Mouse (Mus musculus) gastrocnemius, adult 18-20 months (tissue): ENCODE measurements at regions not wholly inside any gene's neighbourhood (a gene's known extent, or its start where the extent isn't known, plus 50 kb on each side); places are given as distances from the start of the nearest gene placed in this dataset.

ENCODE experiments used
- DNase-seq: peaks from one replicate; pipeline ENCODE4 v3.0.0; 2021; ENCODE audit warnings: low spot score

DNA sequence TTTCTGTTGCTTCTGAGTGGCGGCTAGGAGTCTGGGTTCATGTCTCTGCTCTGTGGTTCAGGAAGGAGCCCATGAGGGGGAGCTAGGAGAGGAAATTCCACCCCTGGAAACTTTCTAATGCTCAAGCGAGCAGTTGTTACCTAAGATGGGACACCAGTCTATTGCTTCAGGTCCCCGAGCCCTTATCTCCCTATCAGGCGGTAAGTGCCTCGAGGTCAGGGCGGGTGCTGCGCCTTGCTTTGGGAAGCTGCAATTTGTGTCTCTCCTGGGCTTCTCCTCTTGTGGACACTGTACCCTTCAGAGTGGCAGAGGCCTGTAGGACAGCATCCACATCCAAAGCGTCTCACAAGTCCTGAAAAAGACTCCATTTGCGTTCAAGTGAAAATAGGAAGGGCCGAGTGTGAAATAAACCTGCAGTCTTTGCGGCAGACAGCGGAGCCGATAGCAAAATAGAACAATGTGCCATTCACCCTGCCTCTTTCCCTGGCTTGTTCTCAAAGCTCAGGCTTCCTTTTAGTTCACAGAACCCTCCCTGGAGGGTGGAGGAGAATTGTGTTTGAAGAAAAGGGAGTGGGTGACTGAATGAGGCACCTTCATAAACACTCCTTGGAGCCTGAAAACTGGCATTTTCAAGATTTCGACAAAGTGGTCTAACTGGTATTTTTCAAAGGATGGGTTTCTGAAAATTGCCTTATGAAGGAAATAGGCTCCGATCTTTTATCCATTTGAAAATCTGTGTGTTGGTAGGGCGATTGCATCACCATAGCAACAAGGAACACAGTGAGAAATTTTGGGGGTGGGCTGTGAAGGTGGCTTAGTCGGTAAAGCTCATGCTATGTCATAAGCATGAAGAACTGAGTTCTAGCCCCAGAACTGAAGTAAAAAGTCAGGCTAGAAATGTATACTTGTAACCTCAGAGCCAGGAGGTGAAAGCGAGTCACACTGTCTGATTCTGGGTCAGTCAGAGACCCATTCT, 87.2 kb upstream of the Cxcr4 start:
- no peak for DNase-seq

DNA sequence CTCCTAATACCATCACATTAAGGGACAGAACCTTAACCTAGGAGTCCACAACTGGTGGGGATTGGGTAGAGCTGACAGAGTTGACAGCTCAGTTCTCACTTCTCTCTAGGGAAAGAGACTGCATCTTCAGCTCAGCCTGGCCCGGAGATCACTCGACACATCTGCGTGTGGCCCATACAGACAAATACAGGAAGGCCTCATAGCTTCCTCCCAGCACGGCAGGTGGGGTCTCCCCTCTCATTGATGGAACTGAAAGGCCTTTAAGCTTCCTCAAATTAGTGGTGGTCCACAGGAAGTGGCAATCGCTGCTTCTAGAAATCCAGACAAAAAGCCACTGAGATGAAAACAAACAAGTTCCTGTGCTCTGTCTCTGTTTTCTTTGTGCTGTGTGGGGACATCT, 83.4 kb upstream of the Cxcr4 start:
- DNase-seq = no peak

DNA sequence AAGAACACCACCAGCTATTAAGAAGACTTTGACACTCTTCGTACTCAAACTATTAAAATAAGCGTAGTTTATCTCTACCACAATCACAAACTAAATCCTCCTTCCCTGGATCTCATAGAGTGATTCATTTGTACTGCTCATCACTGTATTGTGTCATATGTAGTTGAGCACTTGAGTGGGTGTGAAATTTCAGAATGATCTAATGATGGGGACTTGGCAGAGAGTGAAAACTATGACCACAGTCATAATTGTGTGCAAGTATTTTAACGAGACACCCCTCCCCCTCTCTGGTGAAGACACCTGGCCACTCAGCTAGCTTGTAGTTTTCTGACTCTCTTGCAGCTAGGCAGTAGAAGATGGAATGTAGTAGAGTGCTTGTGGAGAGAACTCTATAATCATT, 80.2 kb upstream of the Cxcr4 start:
- DNase-seq = no peak

DNA sequence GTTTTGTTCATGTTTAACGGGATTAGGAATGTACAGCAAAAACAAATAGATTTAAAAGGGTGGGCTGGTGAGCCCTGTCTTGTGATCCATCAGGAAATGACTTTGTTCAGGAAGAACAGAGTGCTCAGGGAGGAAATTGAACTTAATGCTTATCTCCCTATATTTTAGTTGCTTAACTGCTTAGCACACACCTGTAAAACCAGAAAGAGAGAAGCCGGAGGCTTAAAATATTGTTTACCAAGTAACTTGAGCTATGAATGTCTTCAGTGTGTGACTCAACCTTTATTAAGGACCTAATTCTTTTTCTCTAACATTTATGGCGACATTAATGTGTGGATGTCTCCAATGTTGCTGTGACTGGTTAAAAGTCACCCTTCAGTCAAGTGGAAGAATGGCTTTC, 79.4 kb upstream of the Cxcr4 start:
- DNase-seq = no peak

DNA sequence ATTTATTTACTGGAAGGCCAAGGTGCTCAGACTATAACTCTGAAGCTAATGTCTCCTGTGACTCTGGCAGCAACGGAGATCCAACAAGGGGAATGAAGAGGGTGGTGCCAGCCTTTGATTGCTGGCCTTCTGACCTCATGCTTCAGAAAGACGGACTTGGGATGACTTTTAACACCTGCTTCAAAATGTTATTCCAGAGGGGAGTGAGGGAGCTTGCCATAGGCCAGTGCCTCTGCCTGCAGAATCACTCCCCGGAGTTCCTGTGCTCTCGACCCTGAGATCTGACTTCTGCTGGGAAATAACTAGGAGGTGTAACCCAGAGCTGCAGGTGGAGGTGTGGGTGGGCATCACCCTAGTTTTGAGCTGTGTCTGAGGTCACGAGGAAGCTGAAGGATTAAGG, 78.9 kb upstream of the Cxcr4 start:
- DNase-seq = no peak

DNA sequence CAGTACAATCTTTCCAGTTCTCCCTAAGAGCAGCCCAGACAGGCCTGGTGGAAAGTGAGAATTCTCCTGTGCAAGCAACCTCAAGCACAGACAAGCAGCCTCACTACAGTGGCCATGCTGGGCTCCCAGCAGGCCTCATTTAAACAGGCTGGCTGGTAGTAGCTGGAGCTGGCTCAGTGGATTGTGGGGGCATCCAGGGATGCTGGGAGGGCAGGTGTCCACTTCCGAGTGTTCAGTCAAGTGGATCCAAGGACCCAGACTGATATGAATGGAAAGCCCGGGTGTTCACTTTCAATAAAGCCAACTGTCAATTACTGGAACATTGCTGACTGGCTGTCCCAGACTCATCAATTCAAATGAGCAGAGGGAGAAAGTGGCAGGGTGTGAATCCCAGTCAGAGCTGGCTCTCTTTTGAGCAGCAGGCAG, 77.2 kb upstream of the Cxcr4 start:
- no peak for DNase-seq

DNA sequence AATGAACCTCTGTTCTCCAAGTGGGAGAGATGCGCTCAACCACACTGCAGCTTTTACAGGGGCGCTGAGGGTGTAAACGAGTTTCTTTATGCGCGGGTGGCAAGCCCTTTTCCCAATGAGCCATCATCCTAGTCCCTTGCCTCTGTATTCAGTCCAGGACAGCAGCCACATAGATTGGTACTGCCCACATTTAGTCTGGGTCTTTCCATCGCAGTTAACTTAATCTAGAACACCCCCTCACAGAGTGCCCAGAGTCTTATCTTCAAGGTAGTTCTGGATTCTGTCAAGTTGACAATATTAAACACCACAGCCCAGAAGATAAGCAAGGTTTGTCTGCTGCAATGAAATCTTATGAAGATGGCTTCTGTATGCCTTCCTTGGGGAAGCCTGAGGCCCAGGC, 76.6 kb upstream of the Cxcr4 start:
- no peak for DNase-seq

DNA sequence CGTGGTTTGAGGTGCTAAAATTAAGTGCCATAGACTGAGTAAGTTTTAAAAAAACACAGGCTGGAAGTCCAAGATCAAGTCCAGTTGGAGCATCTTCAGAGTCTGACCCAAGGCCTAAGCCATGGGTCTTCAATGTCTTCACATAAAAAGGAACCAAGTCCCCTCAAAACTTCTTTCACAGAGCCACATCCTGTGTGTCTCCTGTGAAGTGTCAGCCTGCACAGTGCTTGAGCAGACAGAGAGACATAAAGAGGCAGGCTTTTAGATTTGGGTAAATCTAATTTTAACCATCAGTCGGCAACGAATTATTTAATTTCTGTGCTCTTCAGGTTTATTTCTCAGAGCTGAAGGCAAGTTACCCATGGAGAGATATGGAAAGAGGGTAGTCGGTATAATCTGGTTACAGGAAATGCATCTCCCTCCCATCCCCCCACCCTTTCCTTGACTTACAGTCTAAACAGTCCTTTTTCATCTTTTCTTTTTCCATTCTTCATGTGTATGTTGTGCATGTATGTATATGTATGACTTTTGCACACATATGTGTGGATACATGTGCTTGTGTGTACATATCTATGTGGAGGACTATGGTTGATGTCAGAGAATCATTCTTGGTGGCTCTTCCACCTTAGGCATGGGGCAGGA, 75.1 kb upstream of the Cxcr4 start:
- DNase-seq = no peak

DNA sequence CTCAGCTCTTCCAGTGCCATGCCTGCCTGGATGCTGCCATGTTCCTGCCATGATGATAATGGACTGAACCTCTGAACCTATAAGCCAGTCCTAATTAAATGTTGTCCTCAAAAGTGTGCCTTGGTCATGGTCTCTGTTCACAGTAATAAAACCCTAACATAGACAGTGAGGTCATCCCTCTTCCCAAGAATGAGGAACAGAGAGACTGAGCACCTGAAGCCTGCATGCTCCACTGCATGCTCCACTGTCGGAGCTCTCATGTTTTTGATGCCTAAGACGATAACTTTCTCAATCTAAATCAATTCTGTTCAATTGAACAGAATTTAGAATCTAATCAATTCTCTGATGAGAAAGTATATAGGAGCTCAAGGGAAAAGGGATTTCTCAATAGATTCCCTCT, 71.1 kb upstream of the Cxcr4 start:
- DNase-seq = no peak

DNA sequence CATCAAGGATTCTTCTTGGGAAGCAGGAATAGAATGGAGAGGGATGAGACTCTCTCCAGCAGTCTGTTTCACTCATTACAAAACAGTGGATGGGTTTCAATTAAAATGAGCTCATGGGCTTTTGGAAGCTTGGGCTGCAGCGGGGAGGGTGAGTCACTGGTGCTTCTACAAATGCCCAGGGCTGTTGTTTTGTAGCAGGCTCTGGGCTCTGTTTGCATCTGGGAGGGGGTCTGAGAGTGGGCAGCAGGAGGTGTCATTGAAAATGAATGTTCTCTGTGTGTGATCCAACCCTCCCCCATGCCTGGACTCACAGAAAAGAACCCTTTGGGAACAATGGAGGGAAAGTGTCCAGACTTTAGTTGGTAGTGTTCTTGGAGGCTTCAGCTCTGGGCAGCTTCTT, 67.8 kb upstream of the Cxcr4 start:
- no peak for DNase-seq

DNA sequence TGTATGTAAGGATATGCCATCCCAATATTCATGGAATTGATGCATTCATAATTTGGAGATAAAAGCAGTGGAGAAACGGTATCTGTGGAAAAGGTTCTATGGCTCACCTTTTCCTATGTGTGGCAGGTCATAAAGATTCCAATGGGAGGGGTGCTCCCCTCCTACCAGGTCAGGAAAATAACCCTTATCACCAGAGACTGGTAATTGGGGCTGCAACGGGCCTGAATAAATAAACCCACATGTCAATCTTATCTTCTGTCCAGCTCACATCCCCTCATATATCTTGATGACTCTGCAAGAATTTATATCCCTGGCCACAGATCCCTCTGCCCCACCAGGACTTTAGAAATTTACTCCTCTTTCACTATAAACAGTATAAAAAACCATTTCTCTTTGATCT, 66.7 kb upstream of the Cxcr4 start:
- DNase-seq = no peak

DNA sequence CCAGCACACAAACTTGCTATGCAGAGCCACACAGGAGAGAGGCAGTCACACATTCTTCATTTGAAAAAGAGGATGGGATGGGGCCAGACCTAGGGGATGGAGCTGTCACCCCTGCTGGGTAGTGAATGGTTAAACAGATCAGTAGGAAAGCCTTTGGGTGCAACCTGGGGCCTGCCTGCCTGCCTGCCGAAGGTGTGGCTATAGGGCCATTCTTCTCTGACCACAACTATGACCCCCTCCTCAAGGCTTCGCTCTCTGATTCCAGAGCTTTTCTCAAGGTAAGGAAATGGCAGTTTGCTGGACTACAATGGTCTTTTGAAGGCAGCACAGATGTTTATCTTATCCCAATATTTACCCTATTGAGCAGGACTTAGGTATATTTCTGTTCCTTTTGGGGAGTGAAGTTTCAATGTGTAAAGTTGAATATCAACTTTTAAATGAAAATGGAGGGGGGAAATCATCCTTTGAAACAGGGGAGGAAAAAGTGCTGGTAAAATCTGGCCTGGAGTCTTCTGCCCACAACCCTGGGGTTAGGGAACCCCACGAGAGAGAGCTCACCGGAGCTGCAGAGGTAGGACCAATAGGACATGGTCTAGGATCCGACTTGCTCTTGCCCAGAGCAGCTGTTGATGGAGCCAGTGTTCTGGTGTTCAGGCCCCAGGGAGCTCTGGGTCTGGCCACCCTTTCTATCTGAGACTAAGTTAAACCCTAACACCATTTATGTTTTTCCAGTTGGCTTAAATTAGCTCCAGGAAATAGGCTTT, 62.2 kb upstream of the Cxcr4 start:
- DNase-seq = no peak

DNA sequence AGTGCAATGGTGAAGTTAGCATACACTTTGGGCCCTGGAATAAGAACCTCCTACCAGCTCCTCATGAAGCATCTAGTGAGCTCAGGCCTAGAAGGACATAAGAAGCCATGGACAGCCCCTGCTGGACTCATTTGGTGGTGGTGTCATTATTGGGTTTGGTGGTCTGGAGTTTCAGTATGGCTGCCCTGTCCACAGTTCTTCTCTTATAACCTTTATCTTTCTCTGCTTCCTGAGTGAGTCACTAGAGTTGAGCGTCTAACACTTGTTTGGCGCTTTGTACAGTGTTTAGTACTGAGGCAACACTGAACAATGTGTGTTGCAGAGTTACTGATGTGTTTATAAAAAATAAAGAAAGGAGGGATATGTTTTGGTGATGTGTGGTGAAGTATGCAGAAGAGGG, 58.5 kb upstream of the Cxcr4 start:
- no peak for DNase-seq

DNA sequence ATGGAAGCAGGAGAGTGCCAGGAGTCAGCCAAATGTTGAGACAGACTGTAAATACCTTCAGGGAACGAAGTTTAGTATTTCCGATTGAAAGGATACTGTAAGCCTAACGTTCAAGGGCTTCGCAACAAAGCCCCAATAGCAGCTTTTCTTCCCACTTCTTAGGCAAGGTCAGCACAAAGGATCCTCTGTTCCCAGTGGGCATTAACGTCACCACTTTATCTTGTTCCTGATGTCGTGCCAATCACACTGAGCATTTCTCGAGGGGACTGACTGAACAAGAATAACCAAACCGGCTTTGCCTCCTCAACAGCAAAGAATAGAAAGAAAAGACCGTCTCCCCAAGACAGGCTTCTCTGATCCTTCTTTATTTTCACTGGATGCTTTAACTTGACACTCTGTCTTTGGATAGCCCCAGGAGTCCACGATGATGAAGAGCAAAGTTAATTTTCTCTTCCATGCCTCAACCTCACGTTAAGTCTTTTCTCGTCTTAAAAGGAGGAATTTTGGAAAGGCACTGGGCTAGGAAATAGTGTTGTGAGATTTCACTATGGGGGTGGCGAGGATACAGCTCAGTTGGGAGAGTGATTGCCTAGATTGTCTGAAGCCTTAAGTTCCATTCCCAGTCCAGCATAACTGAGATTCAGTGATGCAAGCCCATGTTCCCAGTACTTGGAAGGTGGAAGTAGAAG, 57.5 kb upstream of the Cxcr4 start:
- no peak for DNase-seq

DNA sequence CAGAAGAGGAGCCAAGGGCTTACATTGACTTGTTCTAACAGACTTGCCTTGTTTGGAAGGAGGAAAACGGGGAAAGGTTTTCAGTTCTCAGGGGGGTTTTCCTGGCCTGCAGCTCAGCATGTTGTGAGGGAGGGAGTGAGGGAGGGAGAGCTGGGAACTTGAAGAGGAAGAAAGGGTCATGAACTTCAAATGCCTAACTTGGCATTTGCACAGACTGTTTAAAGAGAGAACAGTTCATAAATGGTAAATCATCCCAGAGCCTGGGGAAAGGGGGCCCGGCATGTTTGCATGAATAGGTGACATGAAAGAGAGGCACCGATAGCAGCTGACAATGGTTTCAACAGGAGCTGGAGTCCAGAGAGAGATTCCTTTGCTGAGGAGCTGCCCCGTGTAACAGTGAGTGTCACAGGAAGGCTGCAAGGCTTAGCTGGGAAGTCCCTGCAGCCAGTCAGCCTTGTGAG, 51.3 kb upstream of the Cxcr4 start:
- DNase-seq = no peak

DNA sequence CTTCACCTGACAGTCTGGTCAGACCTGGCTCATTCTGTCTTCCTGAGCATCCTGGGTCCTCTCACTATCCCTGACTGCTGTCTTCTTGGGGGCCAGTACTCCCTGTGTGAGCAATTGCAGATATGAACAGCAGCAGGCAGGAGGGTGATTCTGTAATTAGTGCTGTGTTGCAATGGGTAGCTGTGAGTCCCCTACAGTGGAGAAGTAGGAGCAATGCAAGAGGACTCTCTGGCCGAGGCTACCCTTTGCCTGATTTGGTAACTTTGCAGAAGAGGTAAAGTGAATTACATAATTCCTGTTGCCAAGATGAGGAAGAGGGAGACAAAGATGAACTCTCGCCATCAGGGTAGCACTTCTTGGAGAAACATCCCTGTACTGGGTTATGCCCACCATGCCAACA, 50.1 kb upstream of the Cxcr4 start:
- no peak for DNase-seq
